Mouse (Mus musculus): ENCODE measurements around the gene Nol3. TPM values are rescaled to one million over a fixed set of nuclear protein-coding genes. Genes with fewer than 3 reads are reported as not detected.

Gene Nol3
- polyA plus RNA-seq, 1 experiment from 2014 or later: 1.7 TPM

DNA sequence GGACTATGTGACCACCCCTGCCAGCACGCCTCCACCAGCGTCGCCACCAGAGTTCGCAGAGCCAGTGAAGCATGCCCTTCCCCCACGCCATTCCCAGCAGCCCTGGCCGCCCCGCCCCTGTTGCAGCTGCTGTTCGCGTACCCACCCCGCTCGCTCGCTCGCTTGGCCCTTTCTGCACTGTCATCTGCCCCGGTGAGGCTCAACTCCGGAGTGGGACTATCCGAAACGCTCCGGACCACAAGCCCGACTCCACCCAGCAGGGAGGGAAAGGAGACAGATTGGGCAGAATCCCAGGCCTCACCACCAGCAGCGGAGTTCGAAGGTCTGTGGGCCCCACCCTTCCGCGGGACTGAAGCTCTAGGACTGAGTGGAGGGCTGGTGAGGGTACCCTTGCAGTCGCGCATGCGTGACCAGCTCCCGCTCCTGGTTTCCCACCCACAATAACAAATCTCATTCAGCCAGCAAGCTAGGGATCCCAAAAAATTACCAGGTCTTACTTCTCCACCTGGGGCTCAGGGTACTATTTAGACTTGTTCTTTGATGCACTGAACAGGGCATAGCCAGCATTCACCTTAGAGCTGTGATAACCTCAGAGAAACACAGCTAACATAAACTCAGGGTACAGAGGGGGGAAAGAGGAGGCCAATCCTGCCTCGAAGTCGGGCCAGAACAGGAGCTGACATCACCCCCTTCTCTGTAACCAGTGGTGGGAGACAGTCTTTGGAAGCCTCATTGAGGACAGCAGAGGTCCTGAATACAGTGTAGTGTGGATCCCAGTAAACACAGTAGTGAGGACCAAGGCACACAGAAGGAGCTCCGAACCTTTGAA lies 566 bp downstream of the Nol3 start:
- no peaks in the 10 kb centered on the region for H3K27me3 ChIP-seq
- ChIA-PET CTCF (interaction anchor here (1.0 to 1.9 kb wide), 2 partner anchors 12 to 14 kb away, joined by 5 to 6 read pairs; partner anchors contain the start of genes Fbxl8 and Tradd), POLR2A (no interaction called here)
- in situ Hi-C loops (cut with MboI; ENCODE audit: low pct_unique_long_range_greater_than_20kb): no loop called here
- no peak for TF ChIP-seq CTCF (IDR thresholded peaks at IDR 0.05)
- ATAC-seq: no peak
- no peak for DNase-seq (ENCODE audit: low read depth, low spot score)

DNA sequence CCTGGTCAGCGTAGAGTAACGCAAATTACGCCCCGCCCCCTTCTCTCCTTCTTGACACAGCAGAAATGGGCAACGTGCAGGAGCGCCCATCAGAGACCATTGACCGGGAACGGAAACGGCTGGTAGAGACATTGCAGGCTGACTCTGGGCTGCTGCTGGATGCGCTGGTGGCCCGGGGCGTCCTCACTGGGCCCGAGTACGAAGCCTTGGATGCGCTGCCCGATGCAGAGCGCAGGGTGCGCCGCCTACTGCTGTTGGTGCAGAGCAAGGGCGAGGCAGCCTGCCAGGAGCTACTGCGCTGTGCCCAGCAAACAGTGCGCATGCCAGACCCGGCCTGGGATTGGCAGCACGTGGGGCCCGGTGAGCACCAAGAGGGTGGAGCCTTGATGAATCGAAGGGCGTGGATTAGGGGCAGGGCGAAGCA lies 3.0 kb downstream of the Nol3 start:
- no peak for DNase-seq (ENCODE audit: low read depth, low spot score)
- in situ Hi-C loops (cut with MboI; ENCODE audit: low pct_unique_long_range_greater_than_20kb): no loop called here
- no peaks in the 10 kb centered on the region for H3K27me3 ChIP-seq
- ATAC-seq: no peak
- ChIA-PET POLR2A (no interaction called here), CTCF (no interaction called here)
- no peak for TF ChIP-seq CTCF (IDR thresholded peaks at IDR 0.05)

DNA sequence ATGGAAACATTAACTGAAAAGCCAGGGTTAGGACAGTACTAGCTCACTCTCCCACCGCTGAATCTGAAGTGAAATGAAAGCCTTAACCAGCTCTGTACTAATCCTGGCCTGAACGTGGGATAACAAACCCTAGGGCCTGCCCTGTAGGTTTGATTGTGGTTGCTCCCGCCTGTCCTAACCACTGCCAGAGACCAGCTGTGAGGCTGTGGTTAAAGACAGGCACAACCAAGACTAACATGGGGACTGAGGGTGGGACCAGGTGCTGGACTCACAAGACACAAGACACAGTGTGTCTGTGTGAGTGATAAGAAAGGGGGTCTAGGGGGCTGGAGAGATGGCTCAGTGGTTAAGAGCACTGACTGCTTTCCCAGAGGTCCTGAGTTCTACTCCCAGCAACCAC lies 4.6 kb downstream of the Nol3 start:
- ATAC-seq (no peak), DNase-seq (ENCODE audit: low read depth, low spot score) (no peak)
- POLR2A ChIA-PET: no interaction called here
- CTCF ChIA-PET: interaction anchor here (1.3 to 1.5 kb wide), 2 partner anchors 15 to 39 kb away, joined by 3 to 4 read pairs; partner anchors contain the start of gene Exoc3l
- no peak for TF ChIP-seq CTCF (IDR thresholded peaks at IDR 0.05)
- in situ Hi-C loops (cut with MboI; ENCODE audit: low pct_unique_long_range_greater_than_20kb): no loop called here
- H3K27me3 ChIP-seq: no peaks in the 10 kb centered on the region

DNA sequence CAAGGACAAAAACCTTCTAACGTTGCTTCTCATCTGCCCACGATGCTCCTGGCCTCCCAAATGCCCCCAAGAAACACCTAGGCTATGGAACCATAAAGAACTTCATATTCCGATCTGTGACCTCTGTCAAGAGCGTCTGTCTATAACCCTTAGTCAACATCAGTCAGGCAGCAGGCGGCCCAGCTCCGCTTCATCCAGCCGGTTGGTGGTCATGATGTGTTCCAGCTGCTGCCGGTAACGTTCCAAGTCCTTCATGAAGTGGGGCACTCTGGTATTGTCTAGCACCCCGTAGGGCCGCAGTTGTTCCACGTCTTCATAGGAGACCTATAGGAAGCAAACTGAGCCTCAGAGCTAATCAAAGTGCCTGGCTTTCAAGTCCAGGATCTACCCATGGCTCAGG lies 5.9 kb downstream of the Nol3 start:
- H3K27me3 ChIP-seq: no peaks in the 10 kb centered on the region
- POLR2A ChIA-PET: no interaction called here
- TF ChIP-seq CTCF (IDR thresholded peaks at IDR 0.05): no peak
- in situ Hi-C loops (cut with MboI; ENCODE audit: low pct_unique_long_range_greater_than_20kb): no loop called here
- no peak for DNase-seq (ENCODE audit: low read depth, low spot score)
- CTCF ChIA-PET: no interaction called here
- no peak for ATAC-seq

DNA sequence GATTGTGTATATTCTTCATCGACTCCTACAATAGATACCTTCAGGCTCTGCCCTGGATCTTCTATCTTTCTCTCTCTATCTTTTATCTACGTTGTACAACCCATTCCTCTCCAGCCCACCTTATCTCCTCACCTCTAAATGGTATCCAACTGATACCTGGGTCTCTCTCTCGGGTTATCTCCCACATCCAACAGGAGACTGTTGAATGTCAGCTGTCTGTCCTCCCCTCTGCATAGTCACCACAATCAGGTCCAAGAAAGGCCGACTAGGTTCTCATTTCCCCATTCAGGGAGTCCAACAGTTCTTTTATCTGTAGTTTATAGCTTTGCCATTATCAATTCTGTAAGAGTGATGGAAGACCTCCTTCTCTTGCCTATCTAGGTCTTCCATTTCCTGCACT lies 6.3 kb downstream of the Nol3 start:
- DNase-seq (ENCODE audit: low read depth, low spot score) (no peak), ATAC-seq (no peak)
- H3K27me3 ChIP-seq: no peaks in the 10 kb centered on the region
- in situ Hi-C loops (cut with MboI; ENCODE audit: low pct_unique_long_range_greater_than_20kb): no loop called here
- no peak for TF ChIP-seq CTCF (IDR thresholded peaks at IDR 0.05)
- ChIA-PET POLR2A (no interaction called here), CTCF (no interaction called here)

DNA sequence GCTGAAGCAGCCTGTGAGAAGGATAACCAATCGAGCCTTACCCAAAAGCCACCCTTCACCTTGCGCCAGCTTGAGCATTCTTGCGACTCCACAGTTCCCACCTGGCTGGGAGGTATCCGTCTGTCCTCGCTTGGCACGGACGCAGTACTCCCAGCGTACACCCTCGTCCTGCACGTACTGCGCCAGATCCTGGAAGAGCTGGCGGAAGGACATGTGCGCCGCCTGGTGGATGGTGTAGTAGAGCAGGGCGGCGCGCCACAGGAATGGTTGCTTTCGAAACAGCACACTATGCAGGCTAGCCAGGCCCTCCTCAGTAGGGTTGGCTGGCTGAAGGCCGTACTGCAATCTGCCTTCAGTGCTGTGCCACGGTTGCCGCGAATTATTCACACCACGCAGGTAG lies 7.1 kb downstream of the Nol3 start:
- no peak for TF ChIP-seq CTCF (IDR thresholded peaks at IDR 0.05)
- ATAC-seq (no peak), DNase-seq (ENCODE audit: low read depth, low spot score) (no peak)
- ChIA-PET CTCF (no interaction called here), POLR2A (no interaction called here)
- no peaks in the 10 kb centered on the region for H3K27me3 ChIP-seq
- in situ Hi-C loops (cut with MboI; ENCODE audit: low pct_unique_long_range_greater_than_20kb): no loop called here

DNA sequence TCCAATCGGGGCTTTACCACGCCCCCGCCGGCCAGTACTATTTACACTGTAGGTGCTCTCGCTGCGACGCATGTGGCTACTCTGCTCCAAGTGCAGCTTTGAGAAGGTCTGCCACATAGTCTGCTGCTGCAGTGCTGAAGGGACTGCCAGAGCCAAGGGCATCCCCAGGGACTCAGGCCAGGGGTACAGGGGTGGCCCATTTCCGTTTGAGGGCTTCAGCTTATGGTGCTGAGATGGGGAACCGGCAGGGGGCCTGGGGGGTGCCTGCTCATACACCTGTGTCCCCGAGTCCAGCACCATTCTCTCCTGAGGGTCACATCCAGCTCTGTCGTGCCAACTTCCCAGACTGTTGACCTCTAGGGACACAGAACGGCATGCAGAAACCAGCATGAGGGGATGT lies 9.6 kb downstream of the Nol3 start:
- DNase-seq (ENCODE audit: low read depth, low spot score): no peak
- in situ Hi-C loops (cut with MboI; ENCODE audit: low pct_unique_long_range_greater_than_20kb): no loop called here
- no peak for TF ChIP-seq CTCF (IDR thresholded peaks at IDR 0.05)
- ChIA-PET POLR2A (no interaction called here), CTCF (interaction anchor here (1.0 kb wide), 1 partner anchor 11 kb away, joined by 8 read pairs; no protein-coding TSS in a partner anchor)
- ATAC-seq: no peak
- H3K27me3 ChIP-seq: no peaks in the 10 kb centered on the region

DNA sequence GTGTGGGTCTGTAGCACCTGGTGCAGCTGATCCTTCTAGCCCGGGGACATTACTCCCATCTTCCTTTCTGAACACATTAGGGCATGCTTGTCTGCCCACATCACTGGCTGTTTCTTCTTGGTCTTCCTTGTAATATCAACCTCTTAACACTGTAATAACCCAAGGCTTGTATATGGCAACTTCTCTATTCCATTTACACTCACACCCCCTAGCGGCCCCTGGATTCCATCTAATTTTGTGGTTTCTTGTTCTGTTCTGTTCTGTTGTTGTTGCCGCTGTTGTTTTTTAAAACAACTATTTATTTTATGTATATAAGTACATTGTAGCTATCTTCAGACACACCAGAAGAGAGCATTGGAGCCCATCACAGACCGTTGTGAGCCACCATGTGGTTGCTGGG lies 11.0 kb downstream of the Nol3 start:
- ChIA-PET POLR2A (no interaction called here), CTCF (no interaction called here)
- no peaks in the 10 kb centered on the region for H3K27me3 ChIP-seq
- in situ Hi-C loops (cut with MboI; ENCODE audit: low pct_unique_long_range_greater_than_20kb): no loop called here
- ATAC-seq (no peak), DNase-seq (ENCODE audit: low read depth, low spot score) (no peak)
- no peak for TF ChIP-seq CTCF (IDR thresholded peaks at IDR 0.05)

DNA sequence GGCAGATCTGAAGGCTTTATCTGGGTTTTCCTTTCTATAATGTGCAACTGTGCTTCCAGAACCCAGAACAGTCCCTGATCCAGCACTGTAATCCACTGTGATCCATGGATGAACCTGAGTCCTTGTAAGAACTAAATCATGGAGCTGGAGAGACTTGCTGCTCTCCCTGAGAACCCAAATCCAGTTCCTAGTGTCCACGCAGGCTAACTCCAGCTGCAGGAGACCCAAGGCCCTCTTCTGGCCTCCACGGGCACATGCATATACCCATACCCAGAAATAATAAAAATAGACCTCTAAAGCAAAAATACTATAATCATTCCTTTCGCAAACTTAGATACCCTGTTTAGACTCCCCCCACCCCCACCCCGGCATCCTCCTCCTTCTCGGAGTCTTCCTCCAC lies 12.3 kb downstream of the Nol3 start:
- POLR2A ChIA-PET: no interaction called here
- H3K27me3 ChIP-seq: no peaks in the 10 kb centered on the region
- no peak for TF ChIP-seq CTCF (IDR thresholded peaks at IDR 0.05)
- DNase-seq (ENCODE audit: low read depth, low spot score): no peak
- in situ Hi-C loops (cut with MboI; ENCODE audit: low pct_unique_long_range_greater_than_20kb): no loop called here
- no peak for ATAC-seq
- CTCF ChIA-PET: no interaction called here

DNA sequence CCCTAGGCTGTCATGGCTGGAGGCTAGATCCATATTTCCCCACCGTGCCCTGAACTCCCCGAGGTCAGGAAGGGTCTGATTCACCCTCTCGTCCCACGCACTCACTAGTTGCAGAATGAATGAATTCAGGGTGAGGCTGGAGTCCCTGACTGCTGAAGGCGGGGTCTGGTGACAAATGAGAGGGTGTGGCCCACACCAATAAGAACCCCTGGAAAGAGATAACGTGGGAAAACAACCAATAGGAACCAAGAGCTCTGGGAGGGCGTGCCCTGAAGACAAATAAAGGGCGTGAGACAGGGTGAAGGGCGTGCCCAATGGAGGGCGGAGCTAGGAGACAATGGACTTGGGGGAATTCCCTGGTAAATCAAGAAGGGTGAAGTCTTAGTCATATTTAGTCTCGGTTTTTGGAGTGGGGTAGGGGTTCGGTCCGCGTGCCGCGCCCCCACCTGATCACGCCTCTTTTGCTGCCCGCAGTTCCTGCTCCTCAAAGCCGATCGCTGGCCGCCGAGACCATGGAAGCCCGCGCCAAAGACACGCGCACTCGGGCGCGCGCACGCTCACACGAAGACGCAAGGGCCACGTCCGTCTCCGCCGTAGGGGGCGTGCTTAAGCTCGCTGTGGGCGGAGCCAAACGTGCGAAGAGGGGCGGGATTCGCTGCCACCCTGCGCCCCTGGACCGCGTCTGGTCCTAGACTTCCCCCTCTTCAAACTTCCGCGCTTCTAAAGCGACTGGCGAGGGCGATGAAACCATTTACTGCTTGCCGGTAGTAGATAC lies 13.2 kb downstream of the Nol3 start:
- ChIA-PET POLR2A (interaction anchor here (1.3 to 2.4 kb wide), 2 partner anchors 15 to 24 kb away, joined by 4 to 6 read pairs; partner anchors contain the start of genes Fbxl8 and Tradd), CTCF (interaction anchor here (0.9 kb wide), 1 partner anchor 168 kb away, joined by 3 read pairs; no protein-coding TSS in a partner anchor)
- TF ChIP-seq CTCF (IDR thresholded peaks at IDR 0.05): no peak
- H3K27me3 ChIP-seq: no peaks in the 10 kb centered on the region
- in situ Hi-C loops (cut with MboI; ENCODE audit: low pct_unique_long_range_greater_than_20kb): no loop called here
- DNase-seq (ENCODE audit: low read depth, low spot score): peak; percentile 84
- ATAC-seq: peak; percentile 82

All from Patski (cell line).